Mouse (Mus musculus) heart, embryonic 10.5 days (tissue): ENCODE data around the gene Zyx. TPM values are rescaled to one million over a fixed set of nuclear protein-coding genes. Genes with fewer than 3 reads are reported as not detected.

Experiments used
- DNase-seq: peaks from one replicate; pipeline ENCODE4 v3.0.0-alpha.2; 2017; ENCODE audit warnings: low spot score
- H3K27ac ChIP-seq: fragments of 300-500 bp; sonication (generic); 2 replicates; pipeline ENCODE4 v1.5.1; 2016; ENCODE audit warnings: mild to moderate bottlenecking
- H3K27me3 ChIP-seq: fragments of 300-500 bp; sonication (generic); 2 replicates; pipeline ENCODE4 v1.6.1; 2016; ENCODE audit warnings: mild to moderate bottlenecking; ENCODE audit not compliant: poor library complexity, insufficient read depth, severe bottlenecking
- H3K36me3 ChIP-seq: fragments of 300-500 bp; sonication (generic); 2 replicates; pipeline ENCODE4 v1.6.1; 2016; ENCODE audit warnings: mild to moderate bottlenecking, moderate library complexity
- H3K4me1 ChIP-seq: fragments of 300-500 bp; sonication (generic); 2 replicates; pipeline ENCODE4 v1.6.1; 2016; ENCODE audit warnings: mild to moderate bottlenecking
- H3K4me3 ChIP-seq: fragments of 300-500 bp; sonication (generic); 2 replicates; pipeline ENCODE4 v1.5.1; 2016; ENCODE audit warnings: mild to moderate bottlenecking, moderate library complexity
- H3K9me3 ChIP-seq: fragments of 300-500 bp; sonication (generic); 2 replicates; pipeline ENCODE4 v1.6.1; 2016; ENCODE audit warnings: mild to moderate bottlenecking, moderate library complexity
- WGBS: fragments of 180-500 bp; shearing (Covaris S2); methylation state at CpG from one replicate; pipeline ENCODE4 v1.1.7; 2016; 5-methylcytosine and 5-hydroxymethylcytosine counted together
- polyA plus RNA-seq: library from polyadenylated mRNA; unstranded; fragments of >200 nt; fragmentation: Nextera tagmentation; extraction: Ambion mirVana; gene quantifications from 2 replicates; pipeline ENCODE4 v1.2.1, GENCODE M21; 2016

The Zyx gene
- polyA plus RNA-seq, 1 experiment from 2014 or later, result 165 TPM

DNA sequence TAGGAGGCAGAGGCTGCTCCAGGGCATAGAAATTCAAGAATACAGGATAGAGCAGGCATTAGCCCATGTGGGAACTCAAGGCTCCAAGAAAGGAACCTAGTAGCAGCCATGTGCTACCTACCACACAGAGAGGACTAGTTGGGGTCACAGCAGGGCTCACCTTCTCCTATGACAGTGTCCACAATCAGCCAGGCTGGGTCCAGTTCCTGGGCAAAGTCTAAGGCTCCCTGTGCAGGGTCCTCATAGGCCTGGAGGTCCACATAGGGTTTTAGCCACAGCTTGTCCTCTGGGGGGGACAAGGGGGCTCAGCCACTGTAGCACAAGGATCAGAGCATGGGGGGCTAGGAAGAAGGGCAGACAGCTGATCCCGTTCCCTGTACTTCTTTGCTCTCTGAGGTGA, 13.1 kb downstream of the Zyx start:
- H3K27ac ChIP-seq, result peak overlapping the region; percentile 67; the same call in 1 of the 2 replicates
- peaks cover 41% of the 10 kb centered on the region for H3K36me3 ChIP-seq
- WGBS, result 65% methylated on average over 1 of the region's 1 CpGs
- no peaks in the 10 kb centered on the region for H3K27me3 ChIP-seq
- peaks cover 45% of the 10 kb centered on the region for H3K4me1 ChIP-seq
- no peak overlapping the region for H3K4me3 ChIP-seq
- no peaks in the 10 kb centered on the region for H3K9me3 ChIP-seq
- DNase-seq, result no peak

DNA sequence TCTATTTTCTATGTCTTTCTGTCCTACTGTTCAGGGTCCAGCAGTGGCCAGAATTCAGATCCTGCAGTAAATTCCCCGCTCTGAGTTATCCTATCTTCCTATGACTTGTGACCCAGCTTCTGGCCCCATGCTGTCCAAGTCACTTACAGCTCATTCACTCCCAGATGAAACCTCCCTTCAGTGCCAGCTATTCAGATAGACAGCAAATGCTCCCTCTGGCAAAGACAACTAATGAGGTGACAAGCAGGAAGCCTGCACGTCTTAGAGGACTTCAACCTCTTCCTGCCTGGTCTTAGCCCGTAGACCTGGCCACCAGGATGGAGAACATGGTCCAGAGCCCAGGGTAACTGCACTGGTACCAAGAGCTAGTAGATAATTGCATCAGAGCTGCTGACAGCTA, 13.5 kb downstream of the Zyx start:
- H3K36me3 ChIP-seq, result peaks cover 36% of the 10 kb centered on the region
- WGBS, result 38% methylated on average over 3 of the region's 3 CpGs
- DNase-seq, result no peak
- H3K4me1 ChIP-seq, result peaks cover 40% of the 10 kb centered on the region
- no peak overlapping the region for H3K4me3 ChIP-seq
- H3K9me3 ChIP-seq, result no peaks in the 10 kb centered on the region
- no peaks in the 10 kb centered on the region for H3K27me3 ChIP-seq
- H3K27ac ChIP-seq, result peak overlapping the region; percentile 67; the same call in 1 of the 2 replicates

DNA sequence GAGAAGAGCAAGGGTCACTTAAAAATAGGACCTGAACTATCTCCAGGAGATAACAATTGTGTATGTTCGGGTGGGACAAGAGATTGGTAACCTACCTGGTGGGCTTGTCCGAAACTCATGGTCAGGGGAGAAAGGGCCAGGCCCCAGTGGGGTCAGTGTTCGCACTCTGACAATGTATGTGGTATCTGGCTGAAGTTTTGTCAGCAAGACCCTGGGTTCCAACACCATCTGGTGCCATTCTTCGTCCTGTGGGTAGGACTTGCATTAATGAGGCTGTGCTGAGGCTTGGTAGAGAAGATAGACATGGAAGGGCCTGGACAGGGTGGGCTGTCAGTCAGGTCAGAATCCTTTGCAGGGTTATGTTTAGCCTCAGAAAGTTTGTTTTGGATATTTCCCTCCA, 14.6 kb downstream of the Zyx start:
- Histone ChIP-seq H3K9me3 (no peaks in the 10 kb centered on the region), H3K36me3 (peaks cover 25% of the 10 kb centered on the region), H3K4me3 (no peak overlapping the region), H3K27ac (no peak overlapping the region), H3K27me3 (no peaks in the 10 kb centered on the region), H3K4me1 (peaks cover 33% of the 10 kb centered on the region)
- no peak for DNase-seq
- 61% methylated on average over 4 of the region's 4 CpGs for WGBS

DNA sequence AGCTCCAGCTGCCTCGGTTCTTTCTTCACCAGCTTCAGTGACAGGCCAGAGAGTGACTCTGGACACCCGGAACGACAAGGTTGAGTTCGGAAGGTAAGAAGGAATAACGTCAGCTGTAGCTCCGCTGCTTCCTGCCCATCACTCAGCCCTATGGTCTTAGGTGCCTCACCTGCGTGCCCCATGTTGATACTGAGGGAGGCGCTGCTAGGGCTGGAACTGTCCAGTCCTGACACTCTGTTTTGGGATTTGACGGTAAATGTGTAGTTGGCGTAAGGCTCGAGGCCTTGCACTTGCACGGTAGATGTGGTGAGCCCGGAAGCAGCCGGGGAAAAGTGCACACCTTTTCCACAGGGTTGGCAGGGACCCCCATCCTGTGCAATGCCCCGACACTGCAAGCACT, 15.2 kb downstream of the Zyx start:
- Histone ChIP-seq H3K9me3 (no peaks in the 10 kb centered on the region), H3K36me3 (peaks cover 20% of the 10 kb centered on the region), H3K4me3 (no peak overlapping the region), H3K27ac (no peak overlapping the region), H3K4me1 (peaks cover 33% of the 10 kb centered on the region), H3K27me3 (no peaks in the 10 kb centered on the region)
- DNase-seq, result no peak
- 88% methylated on average over 15 of the region's 15 CpGs for WGBS

DNA sequence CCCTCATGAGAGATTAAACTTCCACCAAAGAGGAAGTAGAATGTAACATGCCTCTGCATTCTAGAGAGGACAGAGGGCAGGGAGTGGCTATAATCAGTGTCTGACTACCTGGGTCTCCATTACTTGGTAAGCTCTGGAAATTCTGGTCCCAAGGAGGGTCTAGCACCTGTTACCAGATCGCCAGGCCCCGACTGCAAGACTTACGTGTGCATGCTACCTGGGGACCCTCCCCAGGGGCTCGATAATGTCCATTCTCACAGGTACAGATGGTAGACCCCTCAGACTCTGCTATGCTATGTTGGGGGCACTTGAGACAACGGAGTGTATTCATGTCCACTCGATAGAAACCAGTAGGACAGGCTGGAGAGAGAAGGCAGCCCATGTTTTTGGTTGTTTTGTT, 15.8 kb downstream of the Zyx start:
- H3K4me3 ChIP-seq, result no peak overlapping the region
- DNase-seq, result no peak
- H3K27me3 ChIP-seq, result no peaks in the 10 kb centered on the region
- peaks cover 34% of the 10 kb centered on the region for H3K4me1 ChIP-seq
- 84% methylated on average over 6 of the region's 6 CpGs for WGBS
- no peak overlapping the region for H3K27ac ChIP-seq
- H3K9me3 ChIP-seq, result no peaks in the 10 kb centered on the region
- peaks cover 14% of the 10 kb centered on the region for H3K36me3 ChIP-seq

DNA sequence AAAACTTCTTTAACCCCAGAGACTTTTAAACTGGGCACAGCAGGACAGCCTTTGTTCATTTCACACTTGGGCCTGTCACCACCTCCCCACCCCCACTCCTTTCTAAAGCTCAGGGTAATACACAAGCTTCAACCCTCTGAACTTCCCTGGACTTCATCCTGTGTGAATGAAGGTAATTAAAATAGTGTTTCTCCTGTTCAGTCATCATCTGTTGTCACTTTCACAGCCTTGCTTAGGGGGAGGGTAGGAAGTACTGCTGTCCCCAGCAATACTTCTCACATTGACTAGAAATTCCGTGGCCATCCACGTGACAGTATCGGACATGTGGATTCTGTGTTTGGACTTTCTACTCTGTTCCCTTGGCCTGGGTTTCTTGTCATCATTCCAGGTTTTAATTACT, 20.4 kb downstream of the Zyx start:
- Histone ChIP-seq H3K9me3 (no peaks in the 10 kb centered on the region), H3K4me3 (no peak overlapping the region), H3K27me3 (no peaks in the 10 kb centered on the region), H3K27ac (peak overlapping the region; percentile 36; the same call in 1 of the 2 replicates), H3K36me3 (no peaks in the 10 kb centered on the region), H3K4me1 (peaks cover 45% of the 10 kb centered on the region)
- DNase-seq, result no peak
- 14% methylated on average over 3 of the region's 3 CpGs for WGBS

DNA sequence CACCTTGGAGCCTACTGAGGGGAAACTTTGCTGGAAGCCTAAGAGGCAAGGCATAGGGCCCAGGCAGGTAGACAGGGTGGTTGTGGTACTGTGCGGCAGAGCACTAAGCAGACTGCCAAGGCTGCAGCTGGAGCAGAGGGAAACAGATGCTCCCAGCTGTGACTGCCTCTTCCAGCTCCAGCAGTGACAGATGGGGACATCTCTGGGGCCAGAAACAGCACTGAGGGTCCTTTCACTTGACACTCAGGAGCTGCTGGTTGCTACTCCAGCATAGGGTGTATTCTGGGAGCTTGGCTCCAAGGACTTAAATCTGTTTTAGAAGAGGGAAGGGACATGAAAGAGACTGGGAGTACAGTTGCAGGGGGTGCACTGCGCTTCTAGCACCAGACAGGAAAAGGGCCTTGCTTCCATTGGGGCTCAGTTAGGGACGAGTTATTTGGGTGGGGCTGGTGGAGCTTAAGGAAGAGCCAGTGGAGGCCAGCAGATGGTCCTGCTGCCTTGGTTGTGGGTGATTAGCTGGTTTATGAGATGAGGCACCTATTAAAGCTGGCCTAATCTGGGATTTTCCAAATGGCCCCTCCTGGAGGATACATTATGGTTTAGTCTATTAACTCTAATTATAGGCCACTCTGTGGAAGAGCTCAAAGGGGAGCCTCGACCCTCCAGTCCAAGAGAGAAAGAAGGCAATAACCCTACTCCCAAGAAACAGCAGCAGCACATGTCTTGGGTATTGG, 21.4 kb downstream of the Zyx start:
- Histone ChIP-seq H3K4me3 (no peak overlapping the region), H3K27ac (no peak overlapping the region), H3K36me3 (no peaks in the 10 kb centered on the region), H3K9me3 (no peaks in the 10 kb centered on the region), H3K4me1 (peaks cover 53% of the 10 kb centered on the region), H3K27me3 (no peaks in the 10 kb centered on the region)
- no peak for DNase-seq
- WGBS, result 47% methylated on average over 4 of the region's 4 CpGs

DNA sequence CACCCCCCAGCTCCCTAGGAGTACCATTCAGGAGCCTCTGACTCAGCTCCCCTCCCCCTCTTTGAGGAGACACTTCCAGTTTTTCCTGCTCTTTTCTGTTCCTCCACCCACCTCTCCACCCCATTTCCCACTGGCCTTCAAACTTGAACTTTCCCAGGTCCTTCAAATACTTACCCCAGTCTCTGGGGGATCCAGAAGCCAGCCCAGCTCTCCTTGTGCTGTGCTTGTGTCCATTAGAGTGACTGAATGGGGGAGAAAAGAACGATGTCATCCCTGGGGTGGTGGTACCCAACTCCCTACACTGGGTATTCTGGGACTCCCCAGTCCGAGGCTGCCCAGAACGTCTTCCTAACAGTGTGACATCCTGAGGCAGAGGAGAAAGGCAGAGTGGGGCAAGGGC, 22.6 kb downstream of the Zyx start:
- Histone ChIP-seq H3K4me1 (peaks cover 63% of the 10 kb centered on the region), H3K36me3 (no peaks in the 10 kb centered on the region), H3K4me3 (peak overlapping the region; percentile 70), H3K27me3 (no peaks in the 10 kb centered on the region), H3K27ac (0 out of 2 replicates have a peak overlapping the region, but pooled peaks have one; percentile 83), H3K9me3 (no peaks in the 10 kb centered on the region)
- 5% methylated on average over 3 of the region's 3 CpGs for WGBS
- no peak for DNase-seq

DNA sequence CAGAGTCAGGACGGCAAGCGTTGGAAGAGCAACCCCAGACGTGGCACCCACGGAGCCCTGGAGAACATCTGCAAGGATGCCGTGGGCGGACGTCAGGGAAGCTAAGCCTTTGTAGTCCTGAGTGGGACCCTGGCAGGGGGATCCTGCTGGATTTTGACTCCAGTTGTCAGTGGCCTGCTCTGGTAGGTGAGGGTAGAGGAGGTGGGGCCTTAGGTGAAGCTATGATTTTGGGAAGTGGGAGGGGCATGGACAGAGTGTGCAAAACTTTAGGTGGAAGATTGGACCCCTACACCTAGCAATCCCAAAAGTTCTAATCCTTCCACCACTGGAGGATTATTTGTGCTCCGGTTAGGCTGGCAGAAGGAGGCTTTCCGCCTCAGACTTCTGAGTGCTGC, 23.0 kb downstream of the Zyx start:
- peak overlapping the region; percentile 83 for H3K27ac ChIP-seq
- peaks cover 63% of the 10 kb centered on the region for H3K4me1 ChIP-seq

DNA sequence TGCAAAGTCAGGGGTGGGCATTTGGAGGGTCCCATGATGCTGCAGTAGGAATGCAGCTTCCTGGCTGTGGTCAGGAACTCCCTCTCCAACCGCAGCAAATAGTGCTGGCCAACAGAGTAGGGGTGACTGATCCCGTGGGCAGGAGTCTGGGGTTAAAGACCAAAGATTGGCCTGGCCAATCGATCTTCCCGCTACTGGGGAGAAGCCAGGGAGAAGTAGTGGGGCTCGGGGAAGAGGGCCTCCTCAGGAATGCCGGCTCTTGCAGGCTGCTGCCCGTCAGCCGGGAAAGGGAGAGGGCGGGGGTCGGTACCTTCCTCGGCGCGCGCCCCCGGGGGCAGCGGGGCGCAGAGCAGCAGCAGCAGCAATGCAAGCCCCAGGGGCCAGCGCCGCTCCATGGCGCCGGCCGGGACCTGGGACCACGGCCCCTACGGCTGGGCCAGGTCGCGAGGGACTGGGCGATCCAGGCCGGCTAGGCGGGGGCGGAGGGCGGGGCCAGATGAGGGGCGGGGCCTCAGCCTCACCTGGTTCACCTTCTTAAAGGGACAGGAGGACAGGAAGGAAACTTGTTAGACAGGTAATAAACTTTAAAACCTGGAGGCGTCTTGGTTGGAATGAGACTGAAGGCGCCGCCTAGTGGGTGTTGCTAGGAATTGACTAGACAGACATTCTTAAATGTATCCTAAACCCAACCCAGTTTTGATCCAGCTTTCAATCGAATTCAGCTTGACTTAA, 23.6 kb downstream of the Zyx start, which contains the start of gene Epha1:
Epha1 (minus strand) TSS at position 453 of the 732 bp plus-strand sequence.
- Histone ChIP-seq H3K36me3 (no peaks in the 10 kb centered on the region), H3K27me3 (no peaks in the 10 kb centered on the region), H3K9me3 (no peaks in the 10 kb centered on the region), H3K27ac (peak within 1 kb of the TSS; percentile 83), H3K4me3 (peak within 1 kb of the TSS; percentile 70), H3K4me1 (peaks cover 63% of the 10 kb centered on the region)
- under 1% methylated on average over 34 of the region's 36 CpGs for WGBS
- peak; percentile 76 for DNase-seq

More for the DNA sequence above, 23.0 kb downstream of the Zyx start:
- no peak for DNase-seq
- H3K27me3 ChIP-seq, result no peaks in the 10 kb centered on the region
- no peaks in the 10 kb centered on the region for H3K9me3 ChIP-seq
- H3K4me3 ChIP-seq, result peak overlapping the region; percentile 70
- H3K36me3 ChIP-seq, result no peaks in the 10 kb centered on the region
- WGBS, result 12% methylated on average over 9 of the region's 9 CpGs

DNA sequence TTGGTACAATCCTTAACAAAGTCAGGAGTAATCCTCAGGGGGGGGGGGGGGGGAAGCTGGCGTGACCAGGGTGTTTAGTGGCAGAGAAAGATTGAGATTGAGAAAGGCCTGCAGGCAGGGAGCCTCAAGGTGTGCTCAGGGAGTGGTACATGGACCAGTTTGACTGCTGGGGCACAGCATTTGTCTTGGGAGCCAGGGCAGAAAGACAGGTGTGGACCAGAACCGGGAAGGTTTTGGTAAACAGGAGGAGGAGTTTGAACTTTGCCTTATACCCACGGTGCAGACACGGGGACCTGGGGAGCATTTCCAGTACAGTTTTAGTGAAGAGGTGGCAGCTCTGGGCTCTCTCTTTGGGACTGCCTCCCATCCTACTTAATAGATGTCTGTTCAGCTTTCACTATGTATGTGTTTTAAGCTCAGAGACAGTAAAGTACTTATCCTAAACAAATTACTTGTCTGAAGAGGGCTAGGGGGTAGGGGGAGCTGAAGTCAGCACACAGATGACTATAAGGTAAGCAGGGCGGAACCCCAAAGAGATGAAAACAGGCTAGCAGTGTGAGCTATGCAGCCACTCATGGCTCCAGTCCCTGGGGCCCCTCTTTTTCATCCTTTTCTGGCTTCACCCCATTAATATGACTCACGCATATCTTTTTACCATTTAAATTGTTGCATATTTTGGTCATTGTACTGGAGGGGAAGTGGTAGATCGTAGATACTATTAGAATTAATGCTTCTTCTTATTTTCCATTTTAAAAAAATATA, 24.4 kb downstream of the Zyx start:
- Histone ChIP-seq H3K4me3 (peak overlapping the region; percentile 70), H3K9me3 (no peaks in the 10 kb centered on the region), H3K4me1 (peaks cover 63% of the 10 kb centered on the region), H3K27ac (peak overlapping the region; percentile 83), H3K36me3 (no peaks in the 10 kb centered on the region), H3K27me3 (no peaks in the 10 kb centered on the region)
- no peak for DNase-seq
- WGBS, result 51% methylated on average over 6 of the region's 7 CpGs

DNA sequence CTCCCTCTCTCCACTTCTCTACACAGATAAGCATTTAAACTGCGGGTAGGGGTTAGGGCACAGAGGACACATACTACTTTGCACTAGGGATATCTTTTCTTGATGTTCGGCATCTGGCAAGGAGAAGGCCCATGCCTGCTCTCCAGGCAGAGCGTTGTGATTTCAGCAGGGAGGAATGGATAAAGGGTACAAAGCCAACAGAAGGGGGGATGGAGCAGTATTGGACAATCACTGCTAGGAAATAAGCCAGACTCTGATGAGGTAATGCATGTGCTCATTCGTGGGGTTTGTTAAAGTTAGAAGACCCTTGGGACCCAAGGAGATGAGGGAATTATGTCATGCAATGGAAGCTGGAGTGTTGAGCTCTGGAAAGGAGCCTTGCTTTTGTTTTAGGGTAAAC, 25.3 kb downstream of the Zyx start:
- DNase-seq, result no peak
- no peaks in the 10 kb centered on the region for H3K36me3 ChIP-seq
- 41% methylated on average over 4 of the region's 4 CpGs for WGBS
- no peak overlapping the region for H3K4me3 ChIP-seq
- H3K27ac ChIP-seq, result no peak overlapping the region
- H3K4me1 ChIP-seq, result peaks cover 63% of the 10 kb centered on the region
- H3K9me3 ChIP-seq, result no peaks in the 10 kb centered on the region
- H3K27me3 ChIP-seq, result no peaks in the 10 kb centered on the region

DNA sequence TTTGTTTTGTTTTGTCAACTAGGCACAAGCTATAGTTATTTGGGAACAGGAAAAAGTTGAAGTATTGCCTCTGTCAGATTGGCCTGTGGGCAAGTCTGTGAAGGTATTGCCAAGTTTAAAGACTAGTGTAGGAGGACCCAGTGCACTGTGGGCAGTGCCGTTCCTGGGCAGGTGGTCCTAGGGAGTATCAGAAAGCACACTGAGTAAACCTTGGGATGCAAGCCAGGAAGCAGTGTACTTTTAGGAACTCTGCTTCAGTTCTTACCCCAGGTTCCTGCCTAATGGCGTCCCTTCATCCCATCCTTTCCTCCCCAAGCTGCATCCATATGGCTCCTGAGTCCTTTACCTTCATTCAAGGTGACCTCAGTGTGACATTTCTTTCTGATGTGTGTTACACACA, 25.7 kb downstream of the Zyx start:
- no peak overlapping the region for H3K27ac ChIP-seq
- DNase-seq, result no peak
- H3K9me3 ChIP-seq, result no peaks in the 10 kb centered on the region
- H3K4me1 ChIP-seq, result peaks cover 59% of the 10 kb centered on the region
- H3K4me3 ChIP-seq, result no peak overlapping the region
- 63% methylated on average over 2 of the region's 2 CpGs for WGBS
- H3K36me3 ChIP-seq, result no peaks in the 10 kb centered on the region
- H3K27me3 ChIP-seq, result no peaks in the 10 kb centered on the region
